Mouse (Mus musculus): ENCODE measurements at regions not wholly inside any gene's neighbourhood (a gene's known extent, or its start where the extent isn't known, plus 50 kb on each side); places are given as distances from the start of the nearest gene placed in this dataset.

GRCm38 (mm10) chr13:26020491-26020890 lies 749.5 kb downstream of the Hdgfl1 start:
- Histone ChIP-seq H3K4me3 (ENCODE audit: insufficient read depth, poor library complexity, severe bottlenecking) (no peak overlapping the region), H3ac (ENCODE audit: control insufficient read depth, insufficient read length, low read depth) (no peak overlapping the region), H3K27me3 (ENCODE audit: control insufficient read depth, insufficient read depth, insufficient read length) (no peaks in the 10 kb centered on the region), H3K79me2 (ENCODE audit: control insufficient read depth, insufficient read depth) (no peaks in the 10 kb centered on the region), H3K36me3 (ENCODE audit: control insufficient read depth, insufficient read depth) (no peaks in the 10 kb centered on the region), H3K79me3 (ENCODE audit: low read depth) (no peaks in the 10 kb centered on the region)
- TF ChIP-seq FOSL1 (IDR thresholded peaks at IDR 0.05; ENCODE audit: insufficient read depth, low read length, poor library complexity, severe bottlenecking) (no peak), USF1 (IDR thresholded peaks at IDR 0.05; ENCODE audit: low read depth) (no peak), CEBPB (IDR thresholded peaks at IDR 0.05; ENCODE audit: low read depth) (no peak), CTCF (IDR thresholded peaks at IDR 0.05; ENCODE audit: control insufficient read depth, insufficient read depth, insufficient read length) (no peak), MYOD1 (IDR thresholded peaks at IDR 0.05; ENCODE audit: control insufficient read depth, insufficient read length, low read depth) (no peak), MYOG (IDR thresholded peaks at IDR 0.05; ENCODE audit: control insufficient read depth, extremely low read depth, insufficient read length) (no peak), MAX (IDR thresholded peaks at IDR 0.05) (no peak)

GRCm38 (mm10) chr13:26009131-26009530 lies 738.8 kb upstream of the Nrsn1 start:
- H3ac ChIP-seq (ENCODE audit: control insufficient read depth, insufficient read length, low read depth) = no peak overlapping the region
- TF ChIP-seq USF1 (IDR thresholded peaks at IDR 0.05; ENCODE audit: low read depth) = no peak
- TF ChIP-seq MYOD1 (IDR thresholded peaks at IDR 0.05; ENCODE audit: control insufficient read depth, insufficient read length, low read depth) = no peak
- TF ChIP-seq CTCF (IDR thresholded peaks at IDR 0.05; ENCODE audit: control insufficient read depth, insufficient read depth, insufficient read length) = no peak
- no peak for TF ChIP-seq MYOG (IDR thresholded peaks at IDR 0.05; ENCODE audit: control insufficient read depth, extremely low read depth, insufficient read length)
- no peak for TF ChIP-seq MAX (IDR thresholded peaks at IDR 0.05)
- no peak for TF ChIP-seq CEBPB (IDR thresholded peaks at IDR 0.05; ENCODE audit: low read depth)
- no peak for TF ChIP-seq FOSL1 (IDR thresholded peaks at IDR 0.05; ENCODE audit: insufficient read depth, low read length, poor library complexity, severe bottlenecking)

GRCm38 (mm10) chr13:26004768-26005560 lies 734.7 kb upstream of the Nrsn1 start:
- H3K79me2 ChIP-seq (ENCODE audit: control insufficient read depth, insufficient read depth) = no peaks in the 10 kb centered on the region
- TF ChIP-seq MYOD1 (IDR thresholded peaks at IDR 0.05; ENCODE audit: control insufficient read depth, insufficient read length, low read depth) (no peak), MYOG (IDR thresholded peaks at IDR 0.05; ENCODE audit: control insufficient read depth, extremely low read depth, insufficient read length) (no peak), FOSL1 (IDR thresholded peaks at IDR 0.05; ENCODE audit: insufficient read depth, low read length, poor library complexity, severe bottlenecking) (no peak), CEBPB (IDR thresholded peaks at IDR 0.05; ENCODE audit: low read depth) (no peak), MAX (IDR thresholded peaks at IDR 0.05) (no peak), USF1 (IDR thresholded peaks at IDR 0.05; ENCODE audit: low read depth) (no peak), CTCF (IDR thresholded peaks at IDR 0.05; ENCODE audit: control insufficient read depth, insufficient read depth, insufficient read length) (no peak)
- H3K36me3 ChIP-seq (ENCODE audit: control insufficient read depth, insufficient read depth) = no peaks in the 10 kb centered on the region
- H3ac ChIP-seq (ENCODE audit: control insufficient read depth, insufficient read length, low read depth) = no peak overlapping the region
- no peaks in the 10 kb centered on the region for H3K79me3 ChIP-seq (ENCODE audit: low read depth)
- H3K27me3 ChIP-seq (ENCODE audit: control insufficient read depth, insufficient read depth, insufficient read length) = no peaks in the 10 kb centered on the region
- no peak overlapping the region for H3K4me3 ChIP-seq (ENCODE audit: insufficient read depth, poor library complexity, severe bottlenecking)

More at GRCm38 (mm10) chr13:26009131-26009530, 738.8 kb upstream of the Nrsn1 start:
- H3K36me3 ChIP-seq (ENCODE audit: control insufficient read depth, insufficient read depth) = no peaks in the 10 kb centered on the region
- H3K79me3 ChIP-seq (ENCODE audit: low read depth) = no peaks in the 10 kb centered on the region
- H3K27me3 ChIP-seq (ENCODE audit: control insufficient read depth, insufficient read depth, insufficient read length) = no peaks in the 10 kb centered on the region
- no peak overlapping the region for H3K4me3 ChIP-seq (ENCODE audit: insufficient read depth, poor library complexity, severe bottlenecking)
- H3K79me2 ChIP-seq (ENCODE audit: control insufficient read depth, insufficient read depth) = no peaks in the 10 kb centered on the region

GRCm38 (mm10) chr13:25993526-25993925 lies 723.2 kb upstream of the Nrsn1 start:
- TF ChIP-seq CTCF (IDR thresholded peaks at IDR 0.05; ENCODE audit: control insufficient read depth, insufficient read depth, insufficient read length) (no peak), USF1 (IDR thresholded peaks at IDR 0.05; ENCODE audit: low read depth) (no peak), MAX (IDR thresholded peaks at IDR 0.05) (no peak), FOSL1 (IDR thresholded peaks at IDR 0.05; ENCODE audit: insufficient read depth, low read length, poor library complexity, severe bottlenecking) (no peak), CEBPB (IDR thresholded peaks at IDR 0.05; ENCODE audit: low read depth) (no peak)
- no peaks in the 10 kb centered on the region for H3K27me3 ChIP-seq (ENCODE audit: control insufficient read depth, insufficient read depth, insufficient read length)
- no peak overlapping the region for H3ac ChIP-seq (ENCODE audit: control insufficient read depth, insufficient read length, low read depth)
- no peaks in the 10 kb centered on the region for H3K79me2 ChIP-seq (ENCODE audit: control insufficient read depth, insufficient read depth)
- H3K79me3 ChIP-seq (ENCODE audit: low read depth) = no peaks in the 10 kb centered on the region
- H3K36me3 ChIP-seq (ENCODE audit: control insufficient read depth, insufficient read depth) = no peaks in the 10 kb centered on the region
- no peak overlapping the region for H3K4me3 ChIP-seq (ENCODE audit: insufficient read depth, poor library complexity, severe bottlenecking)

- H3K36me3 ChIP-seq (ENCODE audit: control insufficient read depth, insufficient read depth) = no peaks in the 10 kb centered on the region
- H3ac ChIP-seq (ENCODE audit: control insufficient read depth, insufficient read length, low read depth) = no peak overlapping the region
- H3K79me2 ChIP-seq (ENCODE audit: control insufficient read depth, insufficient read depth) = no peaks in the 10 kb centered on the region
- H3K27me3 ChIP-seq (ENCODE audit: control insufficient read depth, insufficient read depth, insufficient read length) = no peaks in the 10 kb centered on the region
- TF ChIP-seq CTCF (IDR thresholded peaks at IDR 0.05; ENCODE audit: control insufficient read depth, insufficient read depth, insufficient read length) (no peak), MYOD1 (IDR thresholded peaks at IDR 0.05; ENCODE audit: control insufficient read depth, insufficient read length, low read depth) (no peak), MYOG (IDR thresholded peaks at IDR 0.05; ENCODE audit: control insufficient read depth, extremely low read depth, insufficient read length) (no peak), FOSL1 (IDR thresholded peaks at IDR 0.05; ENCODE audit: insufficient read depth, low read length, poor library complexity, severe bottlenecking) (no peak), MAX (IDR thresholded peaks at IDR 0.05) (no peak), CEBPB (IDR thresholded peaks at IDR 0.05; ENCODE audit: low read depth) (no peak), USF1 (IDR thresholded peaks at IDR 0.05; ENCODE audit: low read depth) (no peak)
- H3K4me3 ChIP-seq (ENCODE audit: insufficient read depth, poor library complexity, severe bottlenecking) = no peak overlapping the region
- no peaks in the 10 kb centered on the region for H3K79me3 ChIP-seq (ENCODE audit: low read depth)
Measured at GRCm38 (mm10) chr13:25989067-25989756, 718.9 kb upstream of the Nrsn1 start.
